Mouse (Mus musculus): ENCODE results near the gene Rnf7. TPM values are rescaled to one million over a fixed set of nuclear protein-coding genes. Genes with fewer than 3 reads are reported as not detected.
"Not testable (repeated sequence)": the region's sequence is repeated elsewhere in the genome, so short reads cannot be mapped to it uniquely, and the experiment has no call there.

Rnf7 gene
- total RNA-seq, 2 experiments from 2014 or later, result 58.1 to 58.5 TPM

- not testable (repeated sequence) for DNase-seq (ENCODE audit: extremely low spot score in 1 of 2, low spot score in 1 of 2)
Observed at GRCm38 (mm10) chr9:96471681-96472080, 6.8 kb downstream of the Rnf7 start.

GRCm38 (mm10) chr9:96470266-96470974, 8.1 kb downstream of the Rnf7 start:
- DNase-seq (ENCODE audit: extremely low spot score in 1 of 2, low spot score in 1 of 2), result no peak

- no peak for DNase-seq (ENCODE audit: extremely low spot score in 1 of 2, low spot score in 1 of 2)
Observed at GRCm38 (mm10) chr9:96469556-96470265, 8.8 kb downstream of the Rnf7 start.

GRCm38 (mm10) chr9:96463708-96464107, 14.8 kb downstream of the Rnf7 start:
- DNase-seq (ENCODE audit: extremely low spot score in 1 of 2, low spot score in 1 of 2), result no peak

- no peak for DNase-seq (ENCODE audit: extremely low spot score in 1 of 2, low spot score in 1 of 2)
Observed at GRCm38 (mm10) chr9:96461607-96462006, 16.9 kb downstream of the Rnf7 start.

- no peak for DNase-seq (ENCODE audit: extremely low spot score in 1 of 2, low spot score in 1 of 2)
Observed at GRCm38 (mm10) chr9:96460117-96460865, 18.2 kb downstream of the Rnf7 start.

GRCm38 (mm10) chr9:96455618-96456017, 22.9 kb downstream of the Rnf7 start:
- no peak for DNase-seq (ENCODE audit: extremely low spot score in 1 of 2, low spot score in 1 of 2)

- no peak for DNase-seq (ENCODE audit: extremely low spot score in 1 of 2, low spot score in 1 of 2)
Observed at GRCm38 (mm10) chr9:96452956-96453355, 25.5 kb downstream of the Rnf7 start.

GRCm38 (mm10) chr9:96450900-96451720, 27.4 kb downstream of the Rnf7 start:
- no peak for DNase-seq (ENCODE audit: extremely low spot score in 1 of 2, low spot score in 1 of 2)

GRCm38 (mm10) chr9:96449514-96449913, 29.0 kb downstream of the Rnf7 start:
- no peak for DNase-seq (ENCODE audit: extremely low spot score in 1 of 2, low spot score in 1 of 2)

GRCm38 (mm10) chr9:96445351-96445750, 33.1 kb downstream of the Rnf7 start:
- no peak for DNase-seq (ENCODE audit: extremely low spot score in 1 of 2, low spot score in 1 of 2)

- DNase-seq (ENCODE audit: extremely low spot score in 1 of 2, low spot score in 1 of 2), result no peak
Observed at GRCm38 (mm10) chr9:96442081-96442480, 36.4 kb downstream of the Rnf7 start.

- no peak for DNase-seq (ENCODE audit: extremely low spot score in 1 of 2, low spot score in 1 of 2)
Observed at GRCm38 (mm10) chr9:96438334-96438871, 40.1 kb downstream of the Rnf7 start.

GRCm38 (mm10) chr9:96437805-96438333, 40.6 kb downstream of the Rnf7 start:
- DNase-seq (ENCODE audit: extremely low spot score in 1 of 2, low spot score in 1 of 2), result peak in 1 of 2 experiments; percentile 19

GRCm38 (mm10) chr9:96436901-96437804, 41.3 kb downstream of the Rnf7 start:
- no peak for DNase-seq (ENCODE audit: extremely low spot score in 1 of 2, low spot score in 1 of 2)

GRCm38 (mm10) chr9:96432575-96432974, 45.9 kb downstream of the Rnf7 start:
- no peak for DNase-seq (ENCODE audit: extremely low spot score in 1 of 2, low spot score in 1 of 2)

GRCm38 (mm10) chr9:96431081-96431480, 47.4 kb downstream of the Rnf7 start:
- DNase-seq (ENCODE audit: extremely low spot score in 1 of 2, low spot score in 1 of 2), result no peak

- DNase-seq (ENCODE audit: extremely low spot score in 1 of 2, low spot score in 1 of 2), result no peak
Observed at GRCm38 (mm10) chr9:96428336-96429046, 50.0 kb downstream of the Rnf7 start.

Measured in layer of hippocampus, postnatal 25 days (tissue).